Mouse (Mus musculus): Measurements from ENCODE around the gene Hebp1.

The Hebp1 gene

GRCm38 (mm10) chr6:135197446-135197845 is 376 bp downstream of the Hebp1 start:
- DNase-seq (ENCODE audit: low read depth, low spot score), result no peak

- no peak for DNase-seq (ENCODE audit: low read depth, low spot score)
Observed at GRCm38 (mm10) chr6:135196707-135197106, 1.1 kb downstream of the Hebp1 start.

- DNase-seq (ENCODE audit: low read depth, low spot score), result no peak
Observed at GRCm38 (mm10) chr6:135194907-135195306, 2.9 kb downstream of the Hebp1 start.

GRCm38 (mm10) chr6:135193733-135194132 is 4.1 kb downstream of the Hebp1 start:
- no peak for DNase-seq (ENCODE audit: low read depth, low spot score)

- no peak for DNase-seq (ENCODE audit: low read depth, low spot score)
Observed at GRCm38 (mm10) chr6:135192993-135193392, 4.8 kb downstream of the Hebp1 start.

GRCm38 (mm10) chr6:135191906-135192305 is 5.9 kb downstream of the Hebp1 start:
- DNase-seq (ENCODE audit: low read depth, low spot score), result no peak

- DNase-seq (ENCODE audit: low read depth, low spot score), result no peak
Observed at GRCm38 (mm10) chr6:135190122-135190521, 7.7 kb downstream of the Hebp1 start.

GRCm38 (mm10) chr6:135188629-135189028 is 9.2 kb downstream of the Hebp1 start:
- no peak for DNase-seq (ENCODE audit: low read depth, low spot score)

- DNase-seq (ENCODE audit: low read depth, low spot score), result no peak
Observed at GRCm38 (mm10) chr6:135187076-135187917, 10.5 kb downstream of the Hebp1 start.

- DNase-seq (ENCODE audit: low read depth, low spot score), result no peak
Observed at GRCm38 (mm10) chr6:135183961-135184360, 13.9 kb downstream of the Hebp1 start.

GRCm38 (mm10) chr6:135182925-135183324 is 14.9 kb downstream of the Hebp1 start:
- no peak for DNase-seq (ENCODE audit: low read depth, low spot score)

GRCm38 (mm10) chr6:135178599-135178998 is 19.2 kb downstream of the Hebp1 start:
- no peak for DNase-seq (ENCODE audit: low read depth, low spot score)

GRCm38 (mm10) chr6:135177271-135177670 is 20.6 kb downstream of the Hebp1 start:
- no peak for DNase-seq (ENCODE audit: low read depth, low spot score)

GRCm38 (mm10) chr6:135175014-135175413 is 22.8 kb downstream of the Hebp1 start:
- no peak for DNase-seq (ENCODE audit: low read depth, low spot score)

- DNase-seq (ENCODE audit: low read depth, low spot score), result no peak
Observed at GRCm38 (mm10) chr6:135171736-135172135, 26.1 kb downstream of the Hebp1 start.

- no peak for DNase-seq (ENCODE audit: low read depth, low spot score)
Observed at GRCm38 (mm10) chr6:135169246-135169645, 28.6 kb downstream of the Hebp1 start.

- DNase-seq (ENCODE audit: low read depth, low spot score), result no peak
Observed at GRCm38 (mm10) chr6:135168471-135168870, 29.4 kb downstream of the Hebp1 start.

- no peak for DNase-seq (ENCODE audit: low read depth, low spot score)
Observed at GRCm38 (mm10) chr6:135167380-135168311, 30.2 kb downstream of the Hebp1 start.

GRCm38 (mm10) chr6:135166712-135167111 is 31.1 kb downstream of the Hebp1 start:
- no peak for DNase-seq (ENCODE audit: low read depth, low spot score)

- DNase-seq (ENCODE audit: low read depth, low spot score), result no peak
Observed at GRCm38 (mm10) chr6:135166262-135166661, 31.6 kb downstream of the Hebp1 start.

- DNase-seq (ENCODE audit: low read depth, low spot score), result no peak
Observed at GRCm38 (mm10) chr6:135165706-135166105, 32.1 kb downstream of the Hebp1 start.

- DNase-seq (ENCODE audit: low read depth, low spot score), result no peak
Observed at GRCm38 (mm10) chr6:135165191-135165590, 32.6 kb downstream of the Hebp1 start.

All from WW6 (cell line).